Mouse (Mus musculus) ovary, postnatal 14 days (tissue): ENCODE measurements at regions not wholly inside any gene's neighbourhood (a gene's known extent, or its start where the extent isn't known, plus 50 kb on each side); places are given as distances from the start of the nearest gene placed in this dataset.

Source experiments
- DNase-seq: peaks from one replicate; pipeline ENCODE4 v3.0.0; 2022; ENCODE audit warnings: low spot score

DNA sequence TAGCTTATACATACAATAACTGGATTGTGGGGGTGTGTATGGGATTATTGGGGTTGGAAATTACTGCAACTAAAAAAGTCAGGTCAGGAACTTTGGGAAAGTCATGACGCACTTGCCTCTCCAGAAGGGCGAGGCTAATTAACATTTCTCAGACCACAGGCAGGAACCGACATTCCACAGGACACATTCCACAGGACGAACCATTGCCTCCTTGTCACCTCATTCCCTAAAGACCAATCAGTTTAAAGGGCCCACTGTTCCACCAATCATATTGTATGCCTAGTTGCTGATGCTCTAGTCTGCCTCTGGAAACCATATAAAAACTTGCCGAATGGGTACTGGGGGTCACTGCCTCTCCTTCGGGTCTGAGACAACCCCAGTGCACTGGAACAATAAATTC lies 113.0 kb upstream of the Pcgf5 start:
- no peak for DNase-seq

DNA sequence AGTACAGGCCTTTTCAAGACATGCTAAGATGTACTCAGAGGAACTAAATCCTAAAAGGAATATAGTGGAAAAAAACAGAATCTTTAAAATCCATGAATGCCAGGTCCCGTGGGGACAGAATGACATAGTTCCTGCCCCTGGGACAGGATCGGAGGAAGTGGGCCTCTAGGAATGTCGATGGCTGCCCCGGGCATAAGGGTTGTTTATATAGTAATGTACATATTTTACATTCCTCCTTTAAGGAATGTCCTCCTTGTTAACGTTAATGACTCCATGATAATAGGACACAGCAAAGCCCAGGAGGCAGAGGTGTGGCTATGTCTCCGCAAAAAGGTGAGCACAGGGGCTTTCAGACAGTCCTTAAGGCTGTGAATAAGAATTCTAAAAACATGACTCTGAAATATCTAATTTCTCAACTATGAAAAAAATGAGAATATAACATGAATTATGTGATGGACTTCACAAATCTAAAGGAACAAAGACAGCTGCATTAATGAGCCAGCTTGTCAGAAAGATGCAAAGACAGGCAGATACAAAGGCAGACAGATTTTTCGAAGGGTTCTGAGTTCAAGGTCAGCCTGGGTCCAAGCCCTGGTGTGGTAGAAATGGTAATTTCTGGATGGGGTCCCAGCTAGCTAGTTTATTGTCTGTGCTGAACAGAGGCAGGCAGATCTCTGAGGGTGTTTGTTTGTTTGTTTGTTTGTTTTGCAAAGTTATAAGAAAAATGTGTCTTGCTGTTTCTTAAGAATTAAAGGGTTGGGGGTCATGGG lies 111.3 kb upstream of the Pcgf5 start:
- DNase-seq = no peak

DNA sequence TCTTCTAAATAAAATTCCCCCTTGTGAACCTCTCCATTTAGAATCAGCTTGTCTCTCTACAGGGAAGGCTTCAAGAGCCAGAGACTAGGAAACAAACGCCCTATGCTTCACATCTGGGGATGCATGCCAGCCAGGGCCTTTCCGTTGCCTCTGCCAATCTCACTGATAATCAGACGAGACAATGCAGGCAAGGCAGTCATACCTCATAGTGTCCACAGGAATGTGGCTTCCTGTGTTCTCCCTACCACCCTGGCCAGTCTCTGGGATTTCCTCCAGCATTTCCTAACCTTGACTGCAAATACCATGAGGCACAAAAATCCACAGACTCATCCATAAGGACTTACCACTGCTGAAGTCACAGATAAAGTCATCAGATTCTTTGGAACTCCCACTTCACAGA lies 110.4 kb upstream of the Pcgf5 start:
- DNase-seq = no peak

DNA sequence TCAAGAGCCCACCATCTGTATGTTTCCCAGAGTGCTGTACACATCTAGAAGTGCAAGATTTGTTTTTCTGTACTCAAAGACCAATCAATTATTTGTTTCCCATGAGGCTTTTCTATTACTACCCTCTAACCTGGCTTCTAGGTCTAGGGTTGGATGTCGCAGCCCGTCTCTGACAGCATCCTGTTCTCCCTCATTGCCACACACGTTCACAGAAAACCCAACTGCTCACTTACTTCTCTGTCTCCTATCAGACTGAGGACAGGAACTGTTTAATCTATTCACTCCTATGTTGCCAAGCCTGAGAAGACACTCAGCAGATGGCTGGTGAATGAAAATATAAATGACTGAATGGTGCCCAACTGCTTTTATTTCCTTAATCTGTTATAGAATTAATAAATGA lies 109.6 kb upstream of the Pcgf5 start:
- DNase-seq = no peak

DNA sequence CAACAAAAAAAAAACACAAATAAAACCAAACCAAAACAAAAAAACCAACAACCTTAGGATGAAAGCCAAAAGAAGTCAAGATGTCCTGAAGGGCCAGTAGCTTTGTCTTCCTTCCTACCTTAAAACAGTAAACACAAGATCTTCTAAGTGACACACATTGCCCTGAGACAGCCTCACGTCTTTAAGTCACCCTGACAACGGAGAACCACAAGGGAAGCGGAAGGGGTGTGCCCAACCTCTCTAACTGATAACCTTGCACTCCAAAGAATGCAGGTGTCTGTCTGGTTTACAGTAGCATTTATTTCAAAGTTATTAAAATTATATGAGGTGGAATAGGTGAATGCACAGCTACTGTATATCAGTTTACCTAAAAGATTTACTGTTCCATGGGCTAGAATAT lies 105.7 kb upstream of the Pcgf5 start:
- no peak for DNase-seq

DNA sequence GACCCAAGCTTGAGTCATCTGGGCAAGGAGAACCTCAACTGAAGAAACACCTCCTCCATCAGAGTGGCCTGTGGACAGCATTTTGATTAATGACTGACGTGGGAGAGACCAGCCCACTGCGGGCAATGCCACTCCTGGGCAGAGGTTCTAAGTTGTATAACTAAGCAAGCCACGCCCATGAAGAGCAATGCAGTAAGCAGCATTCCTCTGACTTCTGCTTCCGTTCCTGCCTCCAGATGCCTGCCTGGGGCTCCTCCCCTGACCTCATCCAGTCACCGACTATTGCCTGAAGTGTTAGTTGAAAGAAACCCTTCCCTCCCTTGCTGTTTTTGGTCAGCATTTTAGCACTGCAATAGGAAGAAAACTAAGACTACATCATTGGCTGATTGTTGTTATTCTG lies 105.2 kb upstream of the Pcgf5 start:
- DNase-seq = no peak

DNA sequence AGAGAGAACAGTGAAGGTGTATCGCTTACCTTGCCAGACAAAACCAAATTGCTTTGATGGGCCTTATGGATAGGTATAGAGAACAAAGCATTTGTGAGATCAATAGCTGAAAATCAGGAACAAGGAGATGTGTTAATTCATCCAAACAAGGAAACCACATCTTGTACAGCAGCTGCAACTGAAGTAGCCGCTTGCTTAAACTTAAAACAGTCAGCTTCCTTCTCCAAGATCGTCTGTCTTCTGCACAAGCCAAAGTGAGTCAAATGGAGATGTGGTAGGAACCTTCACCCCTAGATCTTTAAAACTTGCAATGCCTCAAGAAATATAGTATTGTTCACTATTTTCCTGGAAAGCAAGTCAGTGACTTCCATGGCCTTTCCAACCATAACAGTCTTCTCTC lies 95.6 kb upstream of the Pcgf5 start:
- DNase-seq = no peak

DNA sequence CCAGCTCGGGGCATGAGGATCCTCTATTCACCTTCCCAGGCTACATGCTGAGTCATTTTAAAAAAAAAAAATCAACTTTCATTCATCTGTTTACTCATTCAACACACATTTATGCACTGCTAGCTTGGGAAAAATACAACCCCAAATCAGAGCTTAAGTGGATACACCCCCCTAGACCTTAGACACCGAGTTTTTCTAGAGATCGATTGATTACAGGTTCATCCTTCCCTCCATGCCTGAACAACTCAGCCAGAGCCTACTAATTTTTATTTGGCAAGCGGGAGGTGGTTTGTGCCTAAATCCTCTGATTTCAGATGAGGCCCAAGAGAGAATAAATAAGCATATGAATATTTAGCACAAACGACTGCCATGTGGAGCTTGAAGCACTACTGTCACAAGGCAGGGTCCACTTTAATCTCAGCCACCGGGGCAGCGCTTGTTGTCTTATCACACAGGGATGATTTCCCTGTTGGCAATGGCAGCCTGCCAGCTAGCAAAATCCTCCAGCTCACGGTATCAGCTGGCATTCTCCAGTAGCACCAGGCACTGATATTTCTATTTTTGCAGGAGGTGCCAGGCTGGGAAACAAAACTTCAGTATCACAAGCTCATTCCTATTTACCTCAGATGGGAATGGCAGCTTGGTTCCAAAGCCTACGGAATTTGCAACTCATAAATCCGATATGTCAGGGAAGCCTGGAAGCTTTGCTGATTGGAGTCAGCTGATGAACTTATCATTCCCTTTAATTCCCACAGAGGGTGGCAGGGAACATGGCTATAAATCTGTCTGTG lies 90.2 kb upstream of the Pcgf5 start:
- no peak for DNase-seq

DNA sequence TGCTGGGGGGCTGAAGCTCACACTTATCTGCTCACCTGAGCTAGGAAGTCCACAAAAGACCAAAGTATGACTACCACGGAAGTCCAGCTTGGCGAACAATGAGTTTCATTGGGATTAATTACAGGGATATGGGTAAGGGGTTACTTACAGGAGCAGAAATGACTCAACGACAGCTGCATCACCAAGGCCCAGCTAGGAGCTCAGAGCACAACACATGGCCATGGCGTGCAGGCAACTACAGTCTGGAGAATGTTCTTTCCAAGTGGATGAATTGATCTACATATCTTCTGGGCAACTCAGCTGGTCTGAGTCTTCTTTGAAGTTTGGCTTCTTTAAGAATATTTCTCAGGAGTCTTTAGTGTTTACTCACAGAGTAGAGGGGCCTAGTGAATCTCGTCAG lies 86.3 kb upstream of the Pcgf5 start:
- DNase-seq = no peak

DNA sequence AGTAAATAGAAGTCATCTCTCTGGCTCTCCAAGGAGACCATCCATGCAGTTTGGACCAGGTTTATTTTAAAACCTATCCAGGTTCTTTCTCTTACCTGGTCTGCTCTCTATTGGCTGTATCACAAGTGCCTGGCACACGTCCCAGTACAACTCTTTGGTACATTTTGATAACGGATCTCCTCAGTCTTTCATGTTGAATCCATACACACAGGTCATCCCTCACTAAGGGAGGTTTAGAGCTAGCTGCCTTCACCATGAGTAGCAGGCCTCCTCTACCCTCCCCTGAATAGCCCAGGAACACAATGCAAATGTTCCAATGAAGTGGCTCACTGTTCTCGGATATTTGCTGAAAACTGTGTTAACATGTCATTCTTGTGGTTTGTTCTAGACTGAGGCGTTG lies 84.2 kb upstream of the Pcgf5 start:
- DNase-seq = no peak

DNA sequence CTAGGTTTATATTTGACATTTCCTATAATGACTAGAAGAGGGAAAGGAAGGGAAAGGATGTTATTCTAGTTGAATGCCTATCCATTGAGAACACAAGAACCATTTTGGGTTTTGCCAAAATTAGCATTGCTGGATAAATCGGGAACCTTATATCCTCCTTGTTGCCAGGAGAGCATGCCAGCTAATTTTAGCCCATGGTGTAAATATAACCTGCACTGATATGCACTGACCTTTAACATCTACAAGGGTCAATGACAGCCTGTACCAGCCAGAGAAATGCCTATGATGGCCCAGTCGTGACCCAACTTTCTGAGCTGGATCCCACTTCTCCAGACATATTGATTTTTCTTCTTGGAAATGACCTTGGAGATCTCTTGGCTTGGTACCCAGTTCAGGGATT lies 83.7 kb upstream of the Pcgf5 start:
- DNase-seq = no peak

DNA sequence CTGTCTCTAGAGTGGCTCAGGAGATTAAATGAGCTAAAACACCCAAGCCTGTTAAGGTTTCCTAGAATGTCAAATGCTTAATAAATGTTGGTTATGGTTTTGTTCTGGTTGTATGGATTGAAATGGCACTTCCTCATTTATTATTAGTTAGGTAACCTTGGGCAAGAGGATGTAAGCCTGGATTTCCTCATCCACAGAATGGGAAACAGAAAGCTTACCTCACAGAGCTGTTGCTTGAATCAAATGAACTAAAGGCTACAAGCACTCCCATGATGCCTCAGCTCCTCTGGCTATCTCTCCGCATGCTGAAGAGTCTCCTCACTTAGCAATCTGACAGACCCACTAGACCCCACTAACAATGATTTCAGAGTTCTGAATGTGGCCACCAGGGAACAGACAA lies 82.8 kb upstream of the Pcgf5 start:
- DNase-seq = no peak

DNA sequence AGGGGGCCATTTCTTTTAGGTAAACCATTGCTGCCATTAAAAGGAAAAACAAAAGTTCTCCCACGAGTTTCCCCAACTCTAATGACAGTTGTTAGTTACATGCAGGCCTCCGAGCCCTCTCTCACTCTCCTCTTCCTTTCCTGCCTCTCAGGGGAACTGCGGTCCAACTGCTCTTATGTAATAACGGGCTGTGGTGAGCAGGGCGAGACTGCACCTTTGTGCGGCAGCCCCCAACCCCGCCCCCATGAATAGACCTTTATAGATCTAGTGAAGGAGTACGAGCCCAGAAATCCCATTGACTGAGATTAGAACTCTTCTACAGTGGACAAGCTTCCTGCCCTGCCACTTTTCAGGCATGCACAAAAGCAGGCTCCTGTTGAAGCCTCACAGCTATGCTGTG lies 81.8 kb upstream of the Pcgf5 start:
- DNase-seq = no peak

DNA sequence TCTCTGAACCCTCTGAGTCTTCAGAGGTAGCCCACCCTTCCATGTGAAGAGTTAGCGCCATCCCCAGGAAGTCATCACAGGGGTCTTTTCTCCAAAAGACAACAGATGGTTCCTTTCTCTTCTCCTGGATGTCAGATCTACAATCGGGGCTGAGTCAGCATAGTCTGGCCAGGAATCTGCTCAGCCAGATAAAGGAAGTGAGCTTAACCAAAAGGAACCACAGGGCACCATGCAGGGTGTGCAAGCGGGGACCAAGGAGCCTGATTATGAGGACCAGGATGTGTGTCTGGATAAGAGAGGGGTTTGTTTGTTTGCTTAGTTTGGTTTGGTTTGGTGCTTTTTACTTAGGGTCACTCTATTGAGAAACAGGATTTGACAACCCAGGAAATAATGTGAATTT lies 74.6 kb upstream of the Pcgf5 start:
- no peak for DNase-seq

DNA sequence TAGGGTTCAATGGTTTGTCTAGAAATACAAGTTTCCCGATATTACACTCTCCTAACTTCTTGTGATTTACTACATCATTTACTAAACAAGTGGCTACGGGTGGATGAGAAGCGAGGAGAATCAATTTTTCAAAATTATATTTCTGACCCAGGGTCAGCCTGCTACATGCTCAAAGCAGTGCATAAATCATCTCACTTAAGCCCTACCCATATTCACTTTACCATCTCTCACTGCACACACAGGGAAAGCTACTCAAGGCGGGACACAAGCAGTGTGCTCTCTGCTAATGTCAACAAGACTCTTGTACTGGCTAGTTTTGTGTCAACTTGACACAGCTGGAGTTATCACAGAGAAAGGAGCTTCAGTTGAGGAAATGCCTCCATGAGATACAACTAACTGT lies 62.6 kb upstream of the Pcgf5 start:
- no peak for DNase-seq

DNA sequence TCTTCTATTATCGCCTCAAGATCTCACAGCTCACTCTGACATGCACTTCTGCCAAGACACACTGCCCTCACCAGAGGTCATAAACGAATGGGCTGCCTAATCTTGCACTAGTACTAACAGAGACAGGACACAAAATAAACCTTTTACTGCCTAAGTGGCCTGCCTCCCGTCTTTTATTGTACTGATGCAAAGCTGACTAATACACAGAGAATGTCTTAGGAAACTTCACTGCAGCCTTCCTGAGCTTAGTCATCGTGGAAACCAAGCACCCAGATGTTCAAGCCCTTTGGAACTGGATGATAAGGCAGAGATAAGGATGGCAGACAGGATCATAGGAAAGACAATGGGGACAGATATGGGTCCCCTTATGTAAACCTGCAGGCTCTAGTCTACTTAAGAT lies 57.3 kb upstream of the Pcgf5 start:
- no peak for DNase-seq

DNA sequence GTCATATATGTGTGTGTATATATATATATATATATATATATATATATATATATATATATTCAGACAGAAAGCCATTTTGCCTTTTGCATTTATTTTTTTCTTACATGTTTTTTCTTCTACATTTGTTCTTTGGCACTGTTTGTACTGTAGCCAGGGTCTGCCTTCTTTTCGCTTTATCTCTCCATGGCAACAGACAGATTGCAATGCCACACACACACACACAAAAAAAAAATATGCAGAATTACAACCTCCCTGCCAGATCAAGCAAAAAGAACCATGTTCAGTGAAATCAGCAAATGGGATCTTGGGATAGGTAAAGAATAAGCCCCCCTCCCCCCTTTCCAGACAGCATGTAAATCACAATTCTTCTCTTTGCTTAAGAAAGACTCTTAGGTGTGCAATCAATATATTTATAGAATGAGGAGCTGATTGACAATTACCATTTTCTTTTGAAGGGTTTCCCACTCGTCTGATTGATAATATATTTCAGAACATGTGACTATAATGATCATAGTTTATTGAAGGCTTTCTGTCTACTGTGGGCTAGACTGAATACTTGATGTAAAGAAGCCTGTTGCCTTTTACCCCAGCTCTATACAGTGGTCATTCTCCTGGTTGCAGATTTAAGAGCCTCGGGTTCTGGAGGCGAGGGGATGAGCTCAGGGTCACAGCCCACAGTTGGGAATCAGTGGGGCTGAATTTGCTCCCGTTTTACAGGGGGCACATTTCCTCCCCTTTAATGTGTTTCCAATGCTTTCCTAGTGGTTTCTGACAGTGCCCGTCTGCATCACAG lies 54.7 kb upstream of the Pcgf5 start:
- no peak for DNase-seq
